ENCODE assay signal across 19 mouse cellular contexts in genomic region chr8:31628146-31628545, GRCm38 (mm10).
DNase-seq lines count a peak whose midpoint lies in the region; ATAC-seq and TF ChIP-seq lines count a peak whose summit lies in the region.
"Had no signal": no experiment of that assay in that cellular context is flagged by ENCODE, and none has a peak within 500 bp of the region (broad histone marks: within the 10 kb centered on the region; RNA-seq: fewer than 3 reads in every experiment).

No protein-coding gene starts in this region.

- H3K9ac ChIP-seq in limb, embryonic 14.5 days (ENCODE audit: low read depth, low read length, severe bottlenecking) = no peak overlapping the region
- H3K9ac ChIP-seq: liver, embryonic 14.5 days had no signal

- H3K9me3 ChIP-seq in limb, embryonic 14.5 days (ENCODE audit: control insufficient read depth, low read length) = no peaks in the 10 kb centered on the region
- no peaks in the 10 kb centered on the region for H3K9me3 ChIP-seq in limb, embryonic 10.5 days (replicated peaks)
- H3K9me3 ChIP-seq: forebrain, embryonic 10.5 days had no signal

- no peaks in the 10 kb centered on the region for H3K36me3 ChIP-seq in limb, embryonic 14.5 days (ENCODE audit: control insufficient read depth, insufficient read depth, low read length)
- no peaks in the 10 kb centered on the region for H3K36me3 ChIP-seq in limb, embryonic 10.5 days
- H3K36me3 ChIP-seq: forebrain, embryonic 10.5 days had no signal

- no peak overlapping the region for H3K4me3 ChIP-seq in limb, embryonic 14.5 days (replicated peaks; ENCODE audit: low read length)
- H3K4me3 ChIP-seq in limb, embryonic 10.5 days = no peak overlapping the region
- H3K4me3 ChIP-seq: forebrain, embryonic 10.5 days had no signal

- peak; percentile 63; the same call in 1 of the 2 replicates for ATAC-seq in limb, embryonic 14.5 days (ENCODE audit: low FRiP score, low read depth)

- 82% methylated on average over 2 of the region's 2 CpGs for WGBS in limb, embryonic 14.5 days
- 95% methylated on average over 2 of the region's 2 CpGs for WGBS in limb, embryonic 10.5 days

- H3K27me3 ChIP-seq in limb, embryonic 14.5 days (ENCODE audit: control insufficient read depth, insufficient read depth, low read length) = no peaks in the 10 kb centered on the region
- H3K27me3 ChIP-seq in limb, embryonic 10.5 days (ENCODE audit: low read depth, poor library complexity, severe bottlenecking) = no peaks in the 10 kb centered on the region

- H3K27ac ChIP-seq in limb, embryonic 14.5 days (replicated peaks; ENCODE audit: low read depth, low read length) = no peak overlapping the region
- no peak overlapping the region for H3K27ac ChIP-seq in limb, embryonic 10.5 days
- H3K27ac ChIP-seq: forebrain, embryonic 10.5 days; liver, embryonic 14.5 days had no signal

- peak; percentile 3 for DNase-seq in embryo, embryonic 11 days
- no peak for DNase-seq in embryo, embryonic 10 days (ENCODE audit: low spot score)
- DNase-seq in limb, embryonic 14.5 days (ENCODE audit: low spot score) = no peak
- DNase-seq in limb, embryonic 10.5 days (ENCODE audit: low spot score) = no peak
- peak; percentile 34 for DNase-seq in Muller cell, postnatal 12 days (ENCODE audit: inconsistent ontology term)
- DNase-seq in forelimb bud, embryonic 11.5 days (ENCODE audit: low read depth, low spot score) = peak; percentile 16
- no peak for DNase-seq in natural killer cell, adult 2 months (ENCODE audit: low spot score in 2 of 2)
- no peak for DNase-seq in c-Kit-positive CD71-positive TER-119-positive erythroid progenitor cells, embryonic 14.5 days (ENCODE audit: low spot score)
- DNase-seq: adrenal gland, adult 2 months; cerebellum, adult 9-10 months; heart, adult 11 months; kidney, adult 9 months; kidney, postnatal 4 days; layer of hippocampus, postnatal 36 days; lung, postnatal 36 days; right cerebral cortex, postnatal 4 days; thymus, adult 18-20 months had no signal

- no peaks in the 10 kb centered on the region for H3K4me1 ChIP-seq in limb, embryonic 14.5 days (ENCODE audit: control insufficient read depth, insufficient read depth, low read length)
- H3K4me1 ChIP-seq in limb, embryonic 10.5 days = no peaks in the 10 kb centered on the region
- H3K4me1 ChIP-seq: forebrain, embryonic 10.5 days had no signal

- no peak overlapping the region for H3K4me2 ChIP-seq in limb, embryonic 14.5 days (replicated peaks; ENCODE audit: low read depth, low read length, severe bottlenecking)

- TF ChIP-seq POLR2A in limb, embryonic 14.5 days (IDR thresholded peaks at IDR 0.05; ENCODE audit: borderline replicate concordance, extremely low read depth, insufficient read depth, insufficient read length) = no peak

Comparison
In these comparisons a context has a peak if more than half of its experiments do, and no peak if none do; other contexts are left out.
1. DNase-seq: peak in embryo, embryonic 11 days (single experiment), Muller cell, postnatal 12 days (single experiment) and forelimb bud, embryonic 11.5 days (single experiment); none in embryo, embryonic 10 days (single experiment), limb, embryonic 14.5 days (single experiment), limb, embryonic 10.5 days (single experiment), natural killer cell, adult 2 months (0 of 2) and c-Kit-positive CD71-positive TER-119-positive erythroid progenitor cells, embryonic 14.5 days (single experiment).